Mouse (Mus musculus): ENCODE data around the gene Ociad2.

The Ociad2 gene

GRCm38 (mm10) chr5:73309496-73309895 is 31.3 kb downstream of the Ociad2 start:
- in situ Hi-C loops (cut with MboI; ENCODE audit: low sequenced_read_pairs): no loop called here

DNA sequence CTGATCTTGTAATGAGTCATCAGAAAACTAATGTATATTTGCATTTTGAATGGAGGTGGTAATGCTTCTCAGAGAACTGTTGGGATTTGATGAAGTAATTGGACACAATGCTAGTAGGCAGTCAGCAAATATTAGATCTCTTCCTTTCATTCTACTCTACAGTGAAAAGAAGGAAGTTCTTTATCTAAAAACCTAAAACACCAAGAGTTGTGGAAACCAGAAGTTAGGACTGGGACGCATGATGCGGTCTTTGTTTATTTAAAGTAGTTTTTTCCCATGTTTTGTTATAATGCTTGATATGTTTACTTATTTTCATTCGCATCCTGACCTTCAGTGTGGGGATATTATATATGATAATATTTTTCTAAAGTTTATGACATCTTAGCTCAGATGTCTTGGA is 33.5 kb downstream of the Ociad2 start:
- in situ Hi-C loops (cut with MboI; ENCODE audit: low sequenced_read_pairs): no loop called here

- in situ Hi-C loops (cut with MboI; ENCODE audit: low sequenced_read_pairs): no loop called here
These were observed 34.3 kb downstream of the Ociad2 start for GRCm38 (mm10) chr5:73306486-73306885.

DNA sequence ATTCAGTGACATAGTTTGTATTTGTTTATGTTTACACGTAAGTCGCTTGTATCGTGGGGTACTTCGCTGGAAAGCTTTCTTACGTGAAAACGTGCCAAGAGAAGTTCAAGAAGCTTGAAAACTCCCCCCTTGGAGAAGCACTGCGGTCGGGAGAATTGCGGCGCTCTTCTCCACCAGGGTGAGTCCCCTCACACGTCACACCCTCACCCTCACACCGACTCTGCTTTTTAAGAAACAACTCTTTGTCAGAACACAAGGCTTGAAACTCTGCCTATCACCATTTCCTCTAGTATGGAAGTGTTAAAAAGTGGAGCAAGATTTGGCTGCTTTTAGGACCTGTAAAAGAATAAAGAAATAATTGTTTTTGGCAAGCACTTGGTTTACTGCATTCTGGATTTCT is 36.3 kb downstream of the Ociad2 start:
- in situ Hi-C loops (cut with MboI; ENCODE audit: low sequenced_read_pairs): no loop called here

DNA sequence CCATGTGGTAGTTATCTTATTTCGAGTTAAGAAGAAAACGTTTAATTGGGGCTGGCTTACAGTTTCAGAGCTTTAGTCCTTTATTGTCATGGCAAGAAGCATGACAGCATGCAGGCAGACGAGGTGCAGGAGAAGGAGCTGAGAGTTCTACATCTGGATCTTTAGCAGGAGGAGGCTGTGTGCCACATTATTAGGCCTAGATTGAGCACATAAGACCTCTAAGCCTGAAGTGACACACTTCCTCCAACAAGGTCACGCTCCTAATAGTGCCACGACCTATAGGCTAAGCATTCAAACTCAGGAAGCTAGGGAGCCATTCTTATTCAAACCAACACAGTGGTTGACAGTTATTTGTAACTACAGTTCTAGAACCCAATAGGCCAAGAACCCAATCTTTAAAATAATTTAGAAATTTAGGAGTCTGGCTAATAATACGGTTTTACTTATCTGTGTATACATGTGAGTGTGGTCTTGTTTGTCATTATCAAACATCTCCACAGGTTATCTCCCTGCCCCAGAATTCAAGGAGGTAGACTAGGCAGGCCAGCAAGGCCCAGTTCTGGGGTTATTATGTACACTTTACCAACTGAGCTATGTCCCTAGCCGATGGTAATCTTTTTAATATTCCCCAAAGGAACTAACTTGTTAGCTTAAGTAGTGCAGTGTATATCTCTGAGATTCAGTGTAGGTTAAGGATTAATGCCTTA is 39.1 kb downstream of the Ociad2 start:
- in situ Hi-C loops (cut with MboI; ENCODE audit: low sequenced_read_pairs): no loop called here

- in situ Hi-C loops (cut with MboI; ENCODE audit: low sequenced_read_pairs): no loop called here
These were observed 44.9 kb downstream of the Ociad2 start for GRCm38 (mm10) chr5:73295916-73296315.

DNA sequence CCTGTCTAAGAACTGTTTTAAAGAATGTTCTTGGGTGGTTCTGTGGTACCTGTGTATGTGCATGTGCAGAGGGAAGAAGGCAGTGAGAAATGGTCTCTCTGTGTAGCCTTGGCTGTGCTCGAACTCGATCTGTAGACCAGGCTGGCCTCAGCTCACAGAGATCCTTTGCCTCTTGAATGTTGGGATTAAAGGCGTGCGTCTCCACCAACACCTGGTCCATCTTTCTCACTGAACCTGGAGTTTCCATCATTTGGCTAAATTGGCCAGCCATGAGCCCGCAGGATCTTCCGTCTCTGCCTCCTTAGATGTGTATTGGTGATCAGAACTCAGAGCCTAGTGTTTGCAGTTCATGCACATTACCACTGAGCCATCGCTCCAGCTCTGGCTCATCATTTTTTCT is 45.8 kb downstream of the Ociad2 start:
- in situ Hi-C loops (cut with MboI; ENCODE audit: low sequenced_read_pairs): no loop called here

DNA sequence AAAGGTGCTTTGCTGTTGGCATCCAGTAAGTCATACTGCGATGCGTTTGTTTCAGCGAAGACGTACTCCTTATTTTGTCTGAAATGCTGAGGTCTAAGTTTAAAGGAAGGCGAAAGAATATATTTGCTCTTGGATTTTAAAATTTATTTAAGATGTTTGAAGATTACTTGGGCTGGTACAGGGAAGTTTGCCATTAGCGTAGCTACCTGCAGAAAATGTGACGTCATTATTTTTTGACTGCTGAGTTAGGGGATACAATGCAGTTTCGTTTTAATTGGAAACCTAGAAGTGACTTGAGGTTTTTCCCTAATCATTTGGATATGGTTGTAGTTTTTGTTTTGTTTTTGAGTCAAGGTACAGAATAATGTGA is 47.4 kb downstream of the Ociad2 start:
- in situ Hi-C loops (cut with MboI; ENCODE audit: low sequenced_read_pairs): no loop called here

GRCm38 (mm10) chr5:73292502-73293457 is 48.0 kb downstream of the Ociad2 start, which contains the start of gene Ociad1:
TSS of gene Ociad1 (plus strand) at chr5:73292784.
- in situ Hi-C loops (cut with MboI; ENCODE audit: low sequenced_read_pairs): no loop called here

DNA sequence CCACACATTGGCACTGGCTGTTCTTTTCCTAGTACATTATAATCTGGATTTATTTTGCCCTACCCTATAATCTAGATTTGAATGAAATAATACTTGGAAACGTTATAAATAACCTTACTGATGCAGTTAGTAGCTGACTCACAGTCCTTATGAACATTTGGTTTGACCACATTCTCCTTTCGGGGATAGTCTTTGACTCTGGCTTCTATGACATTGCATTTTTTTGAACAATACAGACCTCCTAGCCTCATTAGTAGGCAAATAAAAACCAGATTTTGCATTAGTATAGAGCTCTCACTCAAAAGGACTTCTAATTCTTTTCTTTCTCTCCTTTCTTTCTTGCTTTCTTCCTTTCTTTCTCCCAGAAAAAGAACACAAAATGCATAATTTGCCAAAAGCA is 50.9 kb downstream of the Ociad2 start:
- in situ Hi-C loops (cut with MboI; ENCODE audit: low sequenced_read_pairs): no loop called here

DNA sequence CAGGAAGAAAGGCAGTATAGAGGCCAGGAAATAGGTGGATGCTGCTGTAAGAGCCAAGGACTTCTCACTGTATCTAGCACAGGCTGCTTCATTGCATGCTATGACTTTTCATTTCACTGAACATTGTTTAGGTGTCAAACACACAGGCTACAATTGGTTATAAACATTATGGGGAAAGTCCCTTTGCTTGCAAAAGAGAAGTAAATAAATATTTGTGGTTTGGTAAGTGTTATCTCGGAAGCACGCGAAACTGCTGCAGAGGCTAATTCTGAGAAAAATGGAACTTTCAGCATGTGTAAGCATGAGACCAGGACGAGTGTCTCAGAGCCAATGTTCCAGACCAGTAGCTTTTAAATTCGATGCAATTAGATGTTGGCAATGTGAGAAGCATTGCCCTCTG is 54.2 kb downstream of the Ociad2 start:
- in situ Hi-C loops (cut with MboI; ENCODE audit: low sequenced_read_pairs): no loop called here

- in situ Hi-C loops (cut with MboI; ENCODE audit: low sequenced_read_pairs): no loop called here
These were observed 55.3 kb downstream of the Ociad2 start for GRCm38 (mm10) chr5:73285470-73285978.

DNA sequence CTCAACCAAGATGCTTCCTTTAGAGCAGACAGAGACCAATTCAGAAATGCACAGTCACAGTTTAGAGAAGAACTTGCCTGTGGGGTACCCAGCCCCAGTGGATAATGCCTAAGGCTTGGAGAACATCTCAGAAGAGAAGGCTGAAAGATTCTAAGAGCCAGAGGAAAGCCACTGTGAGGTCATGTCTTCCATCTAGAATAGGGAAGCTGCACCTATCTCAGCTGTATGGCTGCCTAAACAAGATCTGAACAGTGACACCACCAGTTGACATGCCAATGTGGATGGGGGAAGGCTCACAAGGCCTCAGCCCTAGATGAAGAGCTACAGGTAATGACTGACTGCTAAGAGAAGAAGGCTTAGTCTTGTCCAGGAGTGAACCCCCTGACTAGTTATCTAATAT is 56.8 kb downstream of the Ociad2 start:
- in situ Hi-C loops (cut with MboI; ENCODE audit: low sequenced_read_pairs): no loop called here

GRCm38 (mm10) chr5:73280567-73280850 is 60.3 kb downstream of the Ociad2 start:
- in situ Hi-C loops (cut with MboI; ENCODE audit: low sequenced_read_pairs): no loop called here

GRCm38 (mm10) chr5:73279732-73280566 is 60.9 kb downstream of the Ociad2 start:
- in situ Hi-C loops (cut with MboI; ENCODE audit: low sequenced_read_pairs): no loop called here

DNA sequence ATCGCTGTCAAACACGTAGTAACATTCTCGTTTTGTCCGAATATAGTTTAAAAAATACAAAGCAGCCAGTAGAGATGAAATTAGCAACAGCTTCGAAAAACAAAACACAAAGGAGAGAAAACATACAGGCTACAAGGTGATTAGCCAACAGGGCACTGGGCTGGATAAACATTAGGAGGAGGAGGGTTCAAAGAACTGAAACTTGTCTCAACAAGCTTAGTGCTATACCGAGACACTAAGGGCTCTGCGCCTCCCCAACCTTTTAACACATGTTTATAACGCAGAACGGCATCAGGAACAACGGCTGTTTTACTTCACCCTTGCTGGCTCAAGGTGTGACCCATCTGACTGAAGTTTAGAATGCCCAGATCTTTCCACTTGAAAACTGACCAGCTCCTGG is 61.6 kb downstream of the Ociad2 start:
- in situ Hi-C loops (cut with MboI; ENCODE audit: low sequenced_read_pairs): no loop called here

- in situ Hi-C loops (cut with MboI; ENCODE audit: low sequenced_read_pairs): no loop called here
These were observed 65.9 kb downstream of the Ociad2 start for GRCm38 (mm10) chr5:73274941-73275340.

GRCm38 (mm10) chr5:73273171-73273570 is 67.7 kb downstream of the Ociad2 start:
- in situ Hi-C loops (cut with MboI; ENCODE audit: low sequenced_read_pairs): no loop called here

Measured in CH12F3 (cell line).